ENCODE assay signal across 16 mouse cellular contexts in genomic region chr14:15978329-15978728, GRCm38 (mm10).
A peak's percentile ranks its signal among the peaks of the same experiment; 100 is the strongest.
DNase-seq lines count a peak whose midpoint lies in the region; ATAC-seq and TF ChIP-seq lines count a peak whose summit lies in the region.
"Had no signal": no experiment of that assay in that cellular context is flagged by ENCODE, and none has a peak within 500 bp of the region (broad histone marks: within the 10 kb centered on the region; RNA-seq: fewer than 3 reads in every experiment).

No protein-coding gene starts in this region.

- H3K4me1 ChIP-seq in neural tube, embryonic 15.5 days: no peaks in the 10 kb centered on the region
- no peaks in the 10 kb centered on the region for H3K4me1 ChIP-seq in forebrain, postnatal 0 days (ENCODE audit: insufficient read depth)
- H3K4me1 ChIP-seq in liver, embryonic 11.5 days (replicated peaks; ENCODE audit: control insufficient read depth, insufficient read depth, low read length): no peaks in the 10 kb centered on the region
- H3K4me1 ChIP-seq: heart, embryonic 15.5 days; liver, embryonic 13.5 days; stomach, embryonic 15.5 days had no signal

- H3K4me3 ChIP-seq in neural tube, embryonic 15.5 days (replicated peaks): no peak overlapping the region
- H3K4me3 ChIP-seq in forebrain, postnatal 0 days (ENCODE audit: low read depth, low read length): no peak overlapping the region
- H3K4me3 ChIP-seq in liver, embryonic 11.5 days (ENCODE audit: low read depth, low read length): no peak overlapping the region
- H3K4me3 ChIP-seq: gastrocnemius, adult 2 months; heart, embryonic 15.5 days; liver, embryonic 13.5 days; myocyte; stomach, embryonic 15.5 days had no signal

- no peaks in the 10 kb centered on the region for H3K27me3 ChIP-seq in neural tube, embryonic 15.5 days (replicated peaks)
- H3K27me3 ChIP-seq in forebrain, postnatal 0 days (ENCODE audit: insufficient read depth, low read length): no peaks in the 10 kb centered on the region
- H3K27me3 ChIP-seq in liver, embryonic 11.5 days (replicated peaks; ENCODE audit: control insufficient read depth, insufficient read depth, low read length): no peaks in the 10 kb centered on the region
- H3K27me3 ChIP-seq: heart, embryonic 15.5 days; liver, embryonic 13.5 days; stomach, embryonic 15.5 days had no signal

- no peak for TF ChIP-seq CTCF in forebrain, postnatal 0 days (IDR thresholded peaks at IDR 0.05; ENCODE audit: low read depth)

- H3K36me3 ChIP-seq in neural tube, embryonic 15.5 days: no peaks in the 10 kb centered on the region
- H3K36me3 ChIP-seq in forebrain, postnatal 0 days (ENCODE audit: insufficient read depth): no peaks in the 10 kb centered on the region
- no peaks in the 10 kb centered on the region for H3K36me3 ChIP-seq in liver, embryonic 11.5 days (ENCODE audit: control insufficient read depth, insufficient read depth, low read length)
- H3K36me3 ChIP-seq: heart, embryonic 15.5 days; liver, embryonic 13.5 days; stomach, embryonic 15.5 days had no signal

- no peak for ATAC-seq in neural tube, embryonic 15.5 days (ENCODE audit: low FRiP score)
- ATAC-seq in forebrain, postnatal 0 days: peak; percentile 32; the same call in 1 of the 2 replicates
- ATAC-seq in liver, embryonic 11.5 days (replicated peaks; ENCODE audit: low FRiP score): no peak
- ATAC-seq in cerebellum, adult (ENCODE audit: insufficient number of reproducible peaks, low FRiP score, low TSS enrichment): no peak
- ATAC-seq: intestine, embryonic 16.5 days had no signal

- H3K4me2 ChIP-seq in neural tube, embryonic 15.5 days: no peak overlapping the region
- H3K4me2 ChIP-seq in forebrain, postnatal 0 days (ENCODE audit: low read depth): no peak overlapping the region
- H3K4me2 ChIP-seq in liver, embryonic 11.5 days: no peak overlapping the region
- H3K4me2 ChIP-seq: heart, embryonic 15.5 days; liver, embryonic 13.5 days; stomach, embryonic 15.5 days had no signal

- peak; percentile 12 for DNase-seq in neural tube, embryonic 10.5 days (ENCODE audit: extremely low spot score, low spot score)
- DNase-seq in embryo, embryonic 11.5 days (ENCODE audit: low read depth, low spot score): peak; percentile 2
- DNase-seq in forebrain, postnatal 0 days: no peak
- DNase-seq in retina, embryonic 14.5 days (ENCODE audit: low spot score): peak; percentile 28
- no peak for DNase-seq in liver, embryonic 11.5 days (ENCODE audit: low spot score)
- no peak for DNase-seq in spleen, postnatal 10 days (ENCODE audit: low spot score in 2 of 2)
- DNase-seq: cerebellum, adult 8-10 months; gastrocnemius, adult 2 months; liver, embryonic 13.5 days; lung, postnatal 14 days had no signal

- no peak overlapping the region for H3K9ac ChIP-seq in neural tube, embryonic 15.5 days (replicated peaks)
- no peak overlapping the region for H3K9ac ChIP-seq in forebrain, postnatal 0 days
- H3K9ac ChIP-seq in liver, embryonic 11.5 days (ENCODE audit: low read depth, low read length): no peak overlapping the region
- H3K9ac ChIP-seq: heart, embryonic 15.5 days; liver, embryonic 13.5 days; stomach, embryonic 15.5 days had no signal

- 3% methylated on average over 1 of the region's 1 CpGs for WGBS in neural tube, embryonic 15.5 days
- WGBS in forebrain, postnatal 0 days: 0% methylated on average over 1 of the region's 1 CpGs
- 33% methylated on average over 1 of the region's 1 CpGs for WGBS in liver, embryonic 11.5 days

- no peak overlapping the region for H3K27ac ChIP-seq in neural tube, embryonic 15.5 days (replicated peaks)
- H3K27ac ChIP-seq in forebrain, postnatal 0 days (ENCODE audit: low read depth, low read length): no peak overlapping the region
- H3K27ac ChIP-seq in liver, embryonic 11.5 days (ENCODE audit: low read depth, low read length): no peak overlapping the region
- H3K27ac ChIP-seq: gastrocnemius, adult 2 months; heart, embryonic 15.5 days; liver, embryonic 13.5 days; stomach, embryonic 15.5 days had no signal

- H3K9me3 ChIP-seq in neural tube, embryonic 15.5 days (replicated peaks): no peaks in the 10 kb centered on the region
- no peaks in the 10 kb centered on the region for H3K9me3 ChIP-seq in forebrain, postnatal 0 days (ENCODE audit: low read length)
- H3K9me3 ChIP-seq in liver, embryonic 11.5 days (ENCODE audit: control insufficient read depth, low read length): no peaks in the 10 kb centered on the region
- H3K9me3 ChIP-seq: heart, embryonic 15.5 days; liver, embryonic 13.5 days; stomach, embryonic 15.5 days had no signal

Comparison
In these comparisons a context has a peak if more than half of its experiments do, and no peak if none do; other contexts are left out.
1. DNase-seq: peak in neural tube, embryonic 10.5 days (single experiment), embryo, embryonic 11.5 days (single experiment) and retina, embryonic 14.5 days (single experiment); none in forebrain, postnatal 0 days (single experiment), liver, embryonic 11.5 days (single experiment) and spleen, postnatal 10 days (0 of 2).